Mouse (Mus musculus): ENCODE data around the gene Iqgap2.

Gene Iqgap2

DNA sequence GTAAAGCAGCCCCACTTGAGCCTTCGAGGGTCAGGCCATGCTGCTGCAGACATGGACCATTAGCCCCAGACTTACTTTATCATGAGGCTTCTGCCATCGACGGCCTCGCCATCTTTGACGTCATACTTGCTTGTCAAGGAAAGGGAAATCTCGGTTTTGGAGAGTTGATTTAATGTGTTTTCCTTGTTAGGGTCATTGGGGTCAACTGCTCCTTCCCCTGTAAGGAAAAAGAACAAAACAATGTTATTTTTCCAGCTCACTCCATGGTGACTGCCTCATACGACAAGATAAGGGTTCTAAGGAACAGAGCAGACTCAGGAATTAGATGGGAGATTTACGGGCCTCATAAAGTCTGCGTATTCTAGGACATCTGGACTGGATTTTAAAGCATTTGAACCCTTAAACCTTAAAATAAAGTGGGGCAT, 245.0 kb downstream of the Iqgap2 start:
- DNase-seq, result no peak

DNA sequence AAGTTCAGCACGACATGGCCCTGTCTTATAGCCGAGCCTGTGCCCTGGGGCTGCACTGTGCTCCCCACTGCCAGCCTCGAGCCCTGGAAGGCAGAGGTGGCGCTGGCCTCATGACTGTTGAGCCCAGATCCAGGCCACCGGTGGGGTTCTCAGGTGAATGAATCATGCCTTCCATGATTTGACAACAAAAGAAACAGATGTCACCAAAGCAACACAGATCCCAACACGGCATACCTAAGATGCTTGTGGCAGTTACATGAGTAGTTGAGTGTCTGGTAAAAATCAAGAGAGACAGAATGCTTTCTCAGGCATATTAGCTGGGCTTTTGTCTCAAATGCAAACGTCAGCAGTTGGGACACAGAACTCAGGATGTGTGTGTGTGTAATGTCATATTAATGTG, 248.0 kb downstream of the Iqgap2 start:
- DNase-seq, result no peak

DNA sequence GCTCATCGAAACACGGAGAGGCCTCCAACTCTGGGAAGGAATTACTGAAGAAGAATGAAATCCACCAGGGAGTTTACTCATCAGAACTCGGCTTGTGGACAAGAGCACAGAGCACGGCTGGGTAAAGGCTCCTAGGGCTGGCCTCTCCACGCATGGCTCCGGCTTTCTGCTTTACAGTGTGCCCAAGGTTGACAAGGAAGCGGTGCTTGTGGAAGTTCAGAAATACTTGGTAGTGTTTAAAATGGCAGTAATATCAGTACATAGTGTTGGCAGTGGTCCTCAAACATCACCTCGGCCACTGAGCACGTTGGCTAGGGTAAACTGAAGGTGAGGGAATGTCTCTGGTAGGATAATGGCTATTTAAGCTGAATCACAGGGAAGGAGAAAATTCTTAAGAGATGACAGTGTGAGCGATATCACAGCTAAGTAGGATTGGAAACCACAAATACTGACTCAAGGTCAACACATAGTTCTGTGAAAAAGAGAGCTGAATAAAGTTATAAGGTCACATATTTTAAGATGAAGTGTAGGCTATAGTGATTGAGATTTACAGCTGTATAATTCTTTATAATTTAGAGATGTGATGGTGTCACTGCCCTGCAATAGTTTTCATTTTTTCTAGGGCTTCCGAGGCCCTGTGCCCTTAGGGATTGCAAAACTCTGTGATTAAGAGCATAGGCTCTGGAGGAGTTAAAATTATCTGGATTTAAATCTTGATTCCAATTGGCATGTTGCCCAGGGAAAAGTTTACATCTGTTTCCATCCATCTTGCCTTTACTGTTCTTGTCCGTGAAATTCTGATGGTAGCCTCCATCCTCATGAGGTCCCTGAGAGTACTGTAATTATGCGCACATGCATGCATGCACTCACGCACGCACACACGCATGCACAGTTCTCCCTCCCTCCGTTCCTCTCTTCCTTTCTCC, 250.4 kb downstream of the Iqgap2 start:
- DNase-seq, result no peak

DNA sequence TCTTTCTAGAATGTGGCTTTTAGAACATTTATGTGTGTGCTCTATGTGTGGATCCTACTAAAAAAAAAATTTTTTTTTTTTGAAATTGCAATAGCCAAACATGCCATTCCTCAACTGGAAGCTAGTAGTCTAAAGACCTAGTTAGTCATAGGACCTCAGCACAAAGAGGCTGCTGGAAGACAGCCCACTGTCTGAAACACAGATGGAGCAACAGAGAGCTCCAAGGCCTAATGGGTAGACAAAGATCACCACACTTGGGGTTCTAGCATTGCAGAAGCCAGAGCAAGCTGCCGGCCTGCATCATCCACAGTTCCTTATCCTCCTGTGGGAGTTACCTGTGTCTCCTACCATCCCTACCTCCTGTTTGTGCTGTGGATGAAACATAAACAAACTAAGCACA, 251.3 kb downstream of the Iqgap2 start:
- no peak for DNase-seq

DNA sequence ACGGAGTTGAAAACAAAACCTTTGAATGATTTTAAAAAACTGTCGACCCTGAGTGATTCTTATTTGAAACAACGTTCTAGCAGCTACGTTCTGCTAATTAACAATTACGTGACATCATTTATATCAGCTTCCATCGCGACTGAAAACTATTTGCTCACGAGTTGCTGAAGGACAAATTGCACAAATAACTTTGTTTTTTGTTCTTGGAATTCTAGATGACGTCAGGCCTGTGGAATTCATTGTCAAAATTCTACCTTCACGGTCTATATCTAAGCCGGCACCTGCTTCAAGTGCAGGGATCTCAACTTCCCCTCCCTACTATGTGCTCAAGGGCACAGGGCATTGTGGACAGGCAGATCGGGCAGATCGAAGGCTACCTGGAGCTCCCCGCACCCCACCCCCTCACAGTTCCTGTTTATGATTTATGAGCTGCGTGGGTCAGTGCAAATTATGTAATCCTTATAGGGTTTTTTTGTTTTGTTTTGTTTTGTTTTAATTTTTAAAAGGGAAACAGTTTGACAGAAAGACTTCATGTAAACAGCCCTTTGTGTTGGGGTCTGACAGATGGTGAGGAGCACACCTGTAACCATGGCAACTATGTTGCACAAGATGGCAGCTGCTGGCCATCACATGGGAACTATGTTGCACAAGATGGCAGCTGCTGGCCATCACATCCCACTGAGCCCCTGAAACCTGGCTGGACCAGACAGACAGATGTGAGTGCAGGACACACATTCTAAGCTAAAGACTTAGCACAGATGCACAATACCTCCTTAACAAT, 252.2 kb downstream of the Iqgap2 start:
- DNase-seq, result no peak

DNA sequence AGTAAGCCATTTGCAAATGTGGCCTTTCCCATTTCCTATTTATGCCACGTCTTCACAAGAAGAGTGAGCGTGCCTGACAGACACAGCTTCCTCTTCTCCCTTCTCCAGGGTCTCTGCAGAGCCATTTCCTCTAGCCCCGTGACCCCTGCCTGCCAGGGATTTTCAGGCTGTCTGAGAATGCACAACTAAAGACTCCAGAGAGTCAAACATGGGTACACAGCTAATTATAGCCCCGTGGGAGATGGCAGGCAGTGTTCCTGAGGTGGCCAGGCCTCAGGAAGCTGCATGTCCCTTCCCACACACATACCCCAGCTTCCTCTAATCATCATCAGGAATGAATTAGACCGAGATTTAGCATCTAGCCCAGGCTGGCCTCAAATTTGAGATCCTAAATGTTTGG, 252.8 kb downstream of the Iqgap2 start:
- no peak for DNase-seq

DNA sequence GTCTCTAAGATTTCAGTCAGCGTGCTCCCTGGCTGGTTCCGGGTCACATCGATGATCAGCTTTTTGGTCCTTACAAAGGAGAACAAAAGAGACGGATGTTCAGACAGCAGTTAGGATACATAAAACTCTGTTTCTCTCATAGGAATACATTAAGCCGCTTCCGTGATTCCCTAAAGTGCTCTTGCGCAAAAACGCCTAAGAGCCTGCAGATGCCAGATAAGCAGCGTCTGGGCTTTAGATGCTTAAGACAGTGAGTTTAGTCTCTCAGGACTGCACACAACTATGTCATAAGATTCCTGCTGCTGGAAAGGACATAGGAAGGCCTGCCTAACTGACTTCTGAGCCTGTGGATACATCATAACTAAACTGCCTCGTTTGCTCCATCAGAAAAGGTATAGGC, 254.0 kb downstream of the Iqgap2 start:
- no peak for DNase-seq

DNA sequence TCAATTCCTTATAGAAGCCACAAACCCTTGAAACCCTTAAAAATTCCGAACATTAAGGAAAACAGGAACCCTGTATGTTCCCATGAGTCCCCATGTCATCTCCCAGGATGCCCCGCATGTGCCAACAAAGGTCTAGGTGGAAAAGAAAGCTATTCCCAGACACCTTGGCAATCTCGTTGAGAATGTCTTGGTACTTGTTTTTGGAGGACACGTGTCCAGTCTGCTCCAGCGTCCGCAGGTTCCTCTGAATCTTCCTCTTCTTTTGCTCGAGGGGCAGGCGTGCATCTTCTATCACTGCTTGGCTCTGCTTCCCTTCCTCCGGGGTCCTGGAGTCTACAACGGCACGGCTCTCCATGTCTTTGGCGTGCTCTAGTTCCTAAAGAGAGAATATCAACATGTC, 256.4 kb downstream of the Iqgap2 start:
- no peak for DNase-seq

DNA sequence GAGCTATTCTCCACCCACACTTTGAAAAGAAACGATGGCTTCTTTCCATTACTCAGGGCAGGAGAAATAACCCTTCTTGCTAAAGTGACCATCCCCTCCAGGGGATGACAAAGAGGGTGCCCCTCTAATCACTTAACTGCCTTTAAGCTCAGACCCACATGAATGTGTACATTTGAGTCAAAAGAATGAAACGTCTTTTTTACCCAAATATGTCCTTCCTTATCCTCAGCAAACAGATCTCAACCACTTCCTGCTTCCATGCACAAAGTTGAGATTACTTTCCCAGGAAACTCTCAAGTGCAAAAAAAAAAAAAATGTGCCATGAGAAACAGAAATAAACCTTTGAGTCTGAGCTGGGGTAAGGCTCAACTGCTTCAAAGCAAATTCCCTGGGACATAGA, 257.3 kb downstream of the Iqgap2 start:
- no peak for DNase-seq

DNA sequence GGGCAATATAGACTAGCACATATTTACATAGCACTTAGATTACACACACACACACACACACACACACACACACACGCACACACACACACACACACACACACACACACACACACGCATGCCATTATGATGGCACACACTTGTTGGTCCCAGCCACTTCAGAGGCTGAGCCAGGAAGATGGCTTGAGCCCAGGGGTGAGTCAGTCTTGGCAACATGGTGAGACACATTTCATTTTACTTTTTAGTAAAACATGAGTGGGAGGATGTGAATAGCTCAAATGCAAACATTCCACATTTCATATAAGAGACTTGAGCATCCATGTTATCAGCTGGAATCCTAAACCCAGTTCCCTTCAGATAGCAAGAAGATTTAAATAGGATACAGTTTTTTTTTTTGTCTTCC, 258.3 kb downstream of the Iqgap2 start:
- DNase-seq, result no peak

DNA sequence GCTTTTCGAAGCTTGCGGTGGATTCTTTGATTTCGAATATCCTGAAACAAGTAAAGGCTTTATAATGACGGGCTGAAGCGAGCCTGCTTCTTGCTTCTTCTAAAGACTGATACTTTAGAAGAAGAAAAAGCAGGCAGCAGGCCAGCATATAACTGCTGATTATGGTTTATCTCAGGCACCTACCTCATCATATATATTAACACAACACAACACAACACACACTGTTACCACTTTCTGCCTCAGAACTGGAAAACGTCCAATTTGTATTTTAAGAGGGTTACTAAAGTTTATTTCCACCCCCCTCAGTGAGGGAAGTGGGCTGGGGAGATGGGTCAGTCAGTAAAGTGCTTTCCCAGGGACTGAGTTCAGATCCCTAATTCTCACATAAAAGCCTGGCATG, 259.6 kb downstream of the Iqgap2 start:
- no peak for DNase-seq

DNA sequence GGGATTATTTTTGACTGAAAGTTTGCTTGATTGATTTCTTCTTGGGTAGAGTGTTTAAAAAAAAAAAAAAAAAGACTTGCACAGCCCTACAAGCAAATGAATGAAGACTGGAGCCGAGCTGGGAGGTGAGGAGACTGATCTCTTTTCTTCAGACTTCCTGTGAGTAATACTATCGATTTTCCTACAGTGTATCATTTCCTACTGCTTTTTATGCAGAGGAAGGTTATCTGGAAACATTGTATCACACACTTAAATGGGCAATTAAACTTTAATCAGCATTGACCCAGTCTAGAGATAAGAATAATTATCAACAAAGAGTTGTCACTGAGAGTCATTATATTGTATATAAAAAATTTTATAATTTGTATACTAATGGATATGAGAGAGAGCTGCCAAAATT, 261.0 kb downstream of the Iqgap2 start:
- no peak for DNase-seq

DNA sequence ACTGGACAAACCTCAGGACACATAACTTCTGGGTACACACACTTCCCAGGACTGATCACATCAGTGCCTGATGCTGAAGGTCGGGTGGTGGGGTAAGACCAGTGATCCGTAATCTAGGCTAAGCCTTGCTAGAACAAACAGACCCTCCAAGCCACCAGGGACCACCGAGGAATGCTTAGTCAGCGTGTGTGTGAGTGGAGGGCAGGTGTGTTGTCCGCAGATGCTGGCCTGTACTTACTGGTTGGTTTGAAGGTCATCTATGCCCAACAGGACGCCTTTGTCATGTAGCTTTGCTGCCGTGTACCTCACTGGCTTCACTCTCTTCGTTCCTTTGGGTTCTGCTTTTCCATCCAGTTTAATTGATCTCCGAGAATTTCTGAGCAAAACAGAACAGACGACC, 262.0 kb downstream of the Iqgap2 start:
- DNase-seq, result no peak

DNA sequence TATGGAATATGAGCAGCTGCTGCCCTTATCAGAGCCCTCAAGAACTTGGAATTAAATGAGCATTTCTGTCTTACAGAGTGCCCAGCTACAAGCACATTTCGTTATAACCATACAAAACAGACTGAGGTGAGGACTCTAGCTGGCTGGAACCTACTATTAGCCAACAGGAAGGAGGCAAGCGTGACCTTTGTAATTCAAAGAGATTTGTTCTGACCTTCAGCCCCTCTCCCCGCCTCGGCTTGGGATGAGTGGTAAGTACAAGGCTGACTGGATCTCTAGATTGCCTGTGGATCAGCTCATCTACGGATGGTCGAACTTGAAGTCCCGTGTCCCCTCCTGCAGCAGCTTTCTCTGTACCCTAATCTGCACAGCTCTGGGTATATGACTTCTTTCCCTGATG, 265.0 kb downstream of the Iqgap2 start:
- DNase-seq, result no peak

DNA sequence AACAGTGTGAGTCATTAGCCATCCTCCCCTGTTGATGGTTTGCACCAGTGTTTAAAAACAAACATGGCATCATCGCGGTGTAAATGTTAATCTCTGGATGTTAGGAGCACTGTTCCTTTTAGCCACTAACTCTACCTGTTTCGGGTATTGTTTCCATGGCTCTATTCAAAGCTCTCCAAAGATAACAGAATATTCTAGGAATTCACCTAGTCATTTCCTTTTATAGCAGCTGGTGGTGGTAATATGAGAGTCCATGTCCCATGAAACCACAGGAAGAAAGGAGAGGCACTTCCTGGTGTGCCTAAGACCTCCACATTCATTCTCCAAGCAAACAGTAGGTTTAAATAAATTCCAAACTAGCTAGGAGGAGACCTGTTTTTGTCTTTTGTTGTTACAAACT, 268.7 kb downstream of the Iqgap2 start:
- DNase-seq, result no peak

DNA sequence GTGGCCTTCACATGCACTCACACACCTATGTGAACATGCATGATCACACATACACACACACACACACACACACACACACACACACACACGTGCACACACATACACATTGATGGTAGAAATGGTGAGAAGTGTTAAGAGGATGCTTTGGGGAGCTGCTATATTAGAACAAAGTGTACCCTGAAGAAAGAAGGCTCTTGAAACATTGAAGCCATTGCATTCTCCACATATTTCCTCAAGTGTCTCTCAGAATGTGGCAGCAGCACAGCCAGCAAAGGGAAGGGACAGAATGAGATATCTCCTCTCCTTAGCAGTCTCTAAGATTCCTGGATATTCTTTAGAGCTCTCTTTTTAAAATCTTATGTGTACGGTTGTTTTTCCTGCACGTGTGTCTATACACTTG, 270.2 kb downstream of the Iqgap2 start:
- DNase-seq, result no peak

DNA sequence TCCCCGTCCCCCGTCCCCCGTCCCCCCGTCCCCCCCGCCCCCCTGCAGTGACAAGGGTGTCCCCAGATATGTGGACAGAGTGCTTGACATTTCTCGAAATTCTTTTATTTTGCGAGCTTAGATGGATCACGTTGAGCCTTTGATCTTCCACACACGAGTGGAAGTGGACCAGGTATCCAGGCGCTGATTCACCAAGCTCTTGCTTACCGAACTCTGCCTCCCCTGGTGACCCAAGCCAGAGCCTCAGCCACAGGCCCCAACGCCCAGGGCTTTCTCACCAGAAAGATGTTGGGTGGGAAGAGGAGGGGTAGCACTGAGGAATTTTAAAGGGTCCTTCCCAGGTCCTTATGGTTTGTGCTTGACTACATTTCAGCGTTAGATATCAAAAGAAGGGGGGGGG, 272.9 kb downstream of the Iqgap2 start:
- DNase-seq, result no peak

DNA sequence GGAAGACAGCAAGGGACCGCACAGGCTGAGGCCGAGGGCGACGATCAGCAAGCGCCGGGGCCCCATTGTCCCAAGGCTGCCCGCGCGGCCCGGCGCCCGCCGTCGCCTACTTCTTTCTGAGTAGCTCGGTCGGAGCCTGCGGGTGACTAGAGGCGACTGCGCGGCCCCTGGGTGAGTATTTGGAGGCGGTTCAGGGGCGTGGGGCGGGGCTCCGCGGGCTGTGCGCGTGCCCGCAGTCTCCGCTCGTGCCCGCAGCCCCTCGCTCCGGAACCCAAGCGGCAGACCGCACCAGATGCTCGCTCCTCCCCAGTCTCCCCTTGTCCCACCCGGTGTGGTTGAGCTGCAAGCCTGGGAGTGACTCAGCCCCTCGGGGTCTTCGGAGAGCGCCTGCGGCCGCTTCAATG, 273.4 kb downstream of the Iqgap2 start, which contains the start of gene F2r:
Gene F2r (minus strand): TSS at position 179 of the 404 bp plus-strand sequence.
- peak; percentile 9 for DNase-seq

DNA sequence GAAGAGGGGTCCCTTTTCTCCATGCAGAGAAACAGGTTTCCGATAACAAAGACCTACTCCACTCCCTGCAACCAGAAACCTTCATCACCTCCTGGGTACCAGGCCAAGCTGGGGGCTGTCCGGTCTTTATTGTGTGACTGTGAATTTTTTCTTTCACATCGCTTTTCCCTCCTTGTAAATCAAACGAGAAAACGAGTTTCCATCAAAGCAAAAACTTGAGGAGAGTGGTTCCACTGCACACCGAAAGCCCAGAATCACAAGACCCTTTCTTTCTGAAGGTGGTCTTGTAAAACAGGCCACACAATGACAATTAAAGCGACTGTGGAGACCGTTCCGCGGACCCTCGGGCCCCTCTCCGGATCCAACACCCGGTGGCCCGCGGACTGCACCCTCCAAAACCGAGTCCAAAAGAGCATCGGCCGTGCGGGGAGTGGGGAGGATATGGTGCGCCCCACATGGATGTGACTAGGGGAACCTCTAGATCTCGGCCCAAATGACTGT, 274.0 kb downstream of the Iqgap2 start:
- DNase-seq, result no peak

DNA sequence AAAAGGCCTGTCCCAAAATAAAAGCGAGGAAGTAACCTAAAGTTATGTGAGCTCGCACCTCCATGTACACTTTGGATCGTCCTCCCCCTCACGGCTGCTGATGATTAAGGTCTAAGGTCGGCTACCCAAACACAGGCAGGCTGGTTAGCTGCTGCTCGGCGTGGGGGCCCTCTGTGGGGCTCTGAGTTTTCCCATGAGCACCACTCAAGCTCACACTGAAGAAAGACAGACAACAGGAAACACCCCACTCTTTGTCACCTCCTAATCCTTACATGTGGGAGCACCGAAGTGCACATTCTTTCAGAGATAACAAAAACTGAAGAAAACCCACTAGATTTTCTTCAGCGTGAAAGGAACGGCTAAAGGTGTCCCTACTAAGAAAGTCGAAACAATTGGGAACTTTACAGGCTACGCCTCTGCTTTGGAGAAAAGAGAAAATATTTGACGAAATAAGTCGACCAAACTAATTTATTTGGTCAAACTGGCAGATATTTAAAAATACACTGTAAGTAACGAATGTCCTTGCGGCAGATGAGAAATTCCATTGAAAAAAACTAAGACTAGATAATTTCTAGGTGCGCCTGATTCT, 274.5 kb downstream of the Iqgap2 start:
- no peak for DNase-seq

DNA sequence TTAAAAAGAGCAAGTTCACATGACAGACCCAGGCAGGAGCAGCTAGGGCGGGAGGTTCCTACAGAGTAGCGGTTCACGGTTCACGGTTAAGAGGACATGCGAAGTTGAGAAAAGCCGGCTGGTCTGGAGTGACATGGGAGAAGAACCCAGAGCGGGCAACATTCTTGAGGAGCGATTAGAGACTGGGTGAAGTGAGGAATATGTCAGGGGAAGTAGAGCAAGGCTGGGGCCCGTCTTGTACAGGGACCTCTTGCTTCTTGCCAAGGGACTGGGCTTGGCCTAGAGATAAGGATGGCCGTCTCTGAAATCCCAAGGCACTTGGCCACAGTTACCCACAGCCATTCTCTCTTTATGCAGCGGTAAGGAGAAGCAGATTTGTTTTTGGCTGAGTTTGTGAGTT, 275.2 kb downstream of the Iqgap2 start:
- DNase-seq, result no peak

DNA sequence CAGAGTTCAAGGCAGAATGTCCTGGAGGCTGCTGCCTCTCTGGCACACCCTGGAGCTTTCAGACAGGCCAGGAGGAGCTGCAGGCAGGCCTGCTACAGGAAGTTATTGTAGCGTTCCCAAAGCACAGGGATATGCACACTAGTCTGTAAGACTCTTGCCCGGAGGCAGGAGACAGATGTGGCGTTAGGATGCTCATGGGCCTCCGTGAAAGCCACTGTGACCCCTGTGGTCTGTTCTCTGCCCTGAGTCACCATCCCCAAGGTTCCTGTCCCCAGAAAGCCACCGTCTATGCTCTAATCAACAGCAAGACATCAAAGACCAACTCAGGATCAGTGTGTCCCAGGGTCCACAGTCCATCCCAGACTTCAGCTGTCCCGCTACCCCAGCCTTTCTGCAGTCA, 277.0 kb downstream of the Iqgap2 start:
- no peak for DNase-seq

DNA sequence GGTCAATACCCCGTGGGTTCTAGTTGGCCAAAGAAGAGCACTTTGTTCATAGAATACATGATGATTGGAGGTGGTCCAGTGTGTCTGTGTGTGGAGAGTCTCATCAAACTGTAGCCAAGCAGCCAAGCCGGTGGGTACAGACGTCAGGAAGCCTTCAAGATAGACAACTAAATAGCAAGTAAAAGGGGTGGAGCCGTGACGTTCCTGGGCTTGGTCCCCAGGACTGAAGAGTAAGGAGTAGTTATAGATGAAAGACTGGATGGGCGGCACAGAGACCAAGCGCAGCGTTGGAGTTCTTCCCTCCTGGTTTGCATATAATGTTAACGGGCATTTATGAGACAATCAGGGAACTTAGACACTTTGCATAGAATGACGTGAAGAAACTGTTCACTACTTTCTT, 279.5 kb downstream of the Iqgap2 start:
- no peak for DNase-seq

DNA sequence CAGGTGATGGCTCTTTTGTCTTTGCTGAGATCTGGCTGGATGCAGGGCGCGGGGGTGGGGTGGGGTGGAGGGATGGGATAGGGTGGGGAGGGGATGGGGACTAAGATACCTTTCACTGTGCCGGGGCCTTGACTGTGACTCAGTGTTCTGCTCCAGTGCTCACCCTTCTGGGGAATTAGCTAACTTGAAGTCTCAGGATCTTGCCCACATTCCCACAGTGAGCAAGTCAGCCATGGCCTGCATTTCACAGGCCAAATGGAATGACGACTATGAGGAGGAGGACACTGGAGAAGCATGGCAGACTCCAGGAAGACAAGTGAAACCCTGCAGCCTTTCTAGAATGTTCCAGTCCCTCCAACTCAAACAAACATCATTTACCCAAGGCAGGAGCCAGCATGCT, 280.0 kb downstream of the Iqgap2 start:
- DNase-seq, result no peak

All from cerebellum, adult 9-11 months (tissue).